Mouse (Mus musculus) liver, embryonic 13.5 days (tissue): Measurements from ENCODE around the gene Iqcd. TPM values are rescaled to one million over a fixed set of nuclear protein-coding genes. Genes with fewer than 3 reads are reported as not detected.

ENCODE experiments used
- ATAC-seq: fragments of 200-750 bp; cut with Nextera tagmentation; 2 replicates; pipeline ENCODE4 v1.8.0; 2017; ENCODE audit warnings: low read depth, mild to moderate bottlenecking, moderate number of reproducible peaks, moderate library complexity
- DNase-seq: peaks from one replicate; pipeline ENCODE4 v3.0.0; 2022
- H3K27ac ChIP-seq: fragments of 300-500 bp; sonication (generic); 2 replicates; pipeline ENCODE4 v1.5.1; 2015; ENCODE audit warnings: moderate library complexity, mild to moderate bottlenecking, inconsistent platforms
- H3K27me3 ChIP-seq: fragments of 300-500 bp; sonication (generic); 2 replicates; pipeline ENCODE4 v1.6.1; 2015; ENCODE audit warnings: mild to moderate bottlenecking, inconsistent platforms
- H3K36me3 ChIP-seq: fragments of 300-500 bp; sonication (generic); 2 replicates; pipeline ENCODE4 v1.6.1; 2015; ENCODE audit warnings: mild to moderate bottlenecking, inconsistent platforms
- H3K4me1 ChIP-seq: fragments of 300-500 bp; sonication (generic); replicated peaks from 2 replicates; pipeline ENCODE4 v1.6.1; 2015; ENCODE audit warnings: inconsistent platforms
- H3K4me2 ChIP-seq: fragments of 300-500 bp; sonication (generic); 2 replicates; pipeline ENCODE4 v1.6.1; 2015; ENCODE audit warnings: inconsistent platforms, mild to moderate bottlenecking, moderate library complexity
- H3K4me3 ChIP-seq: fragments of 300-500 bp; sonication (generic); replicated peaks from 2 replicates; pipeline ENCODE4 v1.5.1; 2015; ENCODE audit warnings: mild to moderate bottlenecking, inconsistent platforms
- H3K9ac ChIP-seq: fragments of 300-500 bp; sonication (generic); 2 replicates; pipeline ENCODE4 v1.6.1; 2015; ENCODE audit warnings: mild to moderate bottlenecking, inconsistent platforms
- H3K9me3 ChIP-seq: fragments of 300-500 bp; sonication (generic); replicated peaks from 2 replicates; pipeline ENCODE4 v1.6.1; 2016; ENCODE audit warnings: inconsistent platforms
- WGBS: fragments of 180-500 bp; shearing (Covaris S2); methylation state at CpG from one replicate; pipeline ENCODE4 v1.1.7; 2015; ENCODE audit not compliant: insufficient replicate concordance; 5-methylcytosine and 5-hydroxymethylcytosine counted together
- polyA plus RNA-seq: library from polyadenylated mRNA; unstranded; fragments of >200 nt; fragmentation: Nextera tagmentation; extraction: Ambion mirVana; gene quantifications from 2 replicates; pipeline ENCODE4 v1.2.1, GENCODE M21; 2015

Gene Iqcd
- polyA plus RNA-seq, 1 experiment from 2014 or later, result 1.9 TPM

DNA sequence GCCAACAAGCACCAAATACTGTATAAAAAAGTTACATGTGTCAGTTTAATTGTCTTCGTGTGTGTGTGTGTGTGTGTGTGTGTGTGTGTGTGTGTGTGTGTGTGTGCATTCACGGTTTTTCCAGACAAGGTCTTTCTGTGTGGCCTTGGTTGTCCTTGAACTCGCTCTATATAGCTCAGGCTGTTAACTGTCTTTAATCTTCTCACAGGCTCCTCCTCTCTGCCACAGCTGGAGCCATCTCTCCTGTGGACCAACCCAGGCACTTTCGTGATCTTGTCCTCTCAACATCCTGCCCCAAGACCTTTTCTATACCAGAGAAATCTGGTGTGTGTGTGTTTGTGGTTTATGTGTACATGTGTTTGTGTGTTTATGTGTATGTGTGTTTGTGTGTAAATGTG, 24.9 kb upstream of the Iqcd start:
- 39% methylated on average over 4 of the region's 4 CpGs for WGBS
- no peak overlapping the region for H3K4me3 ChIP-seq
- peaks cover 95% of the 10 kb centered on the region for H3K4me1 ChIP-seq
- H3K9ac ChIP-seq, result no peak overlapping the region
- DNase-seq (no peak), ATAC-seq (no peak)
- H3K27me3 ChIP-seq, result no peaks in the 10 kb centered on the region
- peaks cover 7% of the 10 kb centered on the region for H3K36me3 ChIP-seq
- H3K4me2 ChIP-seq, result no peak overlapping the region
- H3K27ac ChIP-seq, result no peak overlapping the region
- H3K9me3 ChIP-seq, result no peaks in the 10 kb centered on the region

- peak overlapping the region; percentile 47 for H3K27ac ChIP-seq
- DNase-seq (no peak), ATAC-seq (0 out of 2 replicates have a peak, but pooled peaks have one; percentile 18)
- WGBS, result 68% methylated on average over 15 of the region's 15 CpGs
- no peak overlapping the region for H3K4me3 ChIP-seq
- peaks cover 95% of the 10 kb centered on the region for H3K4me1 ChIP-seq
- no peak overlapping the region for H3K9ac ChIP-seq
- H3K9me3 ChIP-seq, result no peaks in the 10 kb centered on the region
- H3K4me2 ChIP-seq, result no peak overlapping the region
- no peaks in the 10 kb centered on the region for H3K27me3 ChIP-seq
- peaks cover 14% of the 10 kb centered on the region for H3K36me3 ChIP-seq
Observed at GRCm38 (mm10) chr5:120565171-120565905, 23.5 kb upstream of the Iqcd start.

- Histone ChIP-seq H3K4me2 (no peak overlapping the region), H3K9ac (no peak overlapping the region), H3K27me3 (no peaks in the 10 kb centered on the region), H3K4me3 (no peak overlapping the region), H3K36me3 (peaks cover 17% of the 10 kb centered on the region), H3K4me1 (peaks cover 95% of the 10 kb centered on the region), H3K9me3 (no peaks in the 10 kb centered on the region), H3K27ac (peak overlapping the region; percentile 47; the same call in 1 of the 2 replicates)
- DNase-seq, result no peak
- 87% methylated on average over 5 of the region's 5 CpGs for WGBS
- no peak for ATAC-seq
Observed at GRCm38 (mm10) chr5:120566101-120566500, 22.7 kb upstream of the Iqcd start.

DNA sequence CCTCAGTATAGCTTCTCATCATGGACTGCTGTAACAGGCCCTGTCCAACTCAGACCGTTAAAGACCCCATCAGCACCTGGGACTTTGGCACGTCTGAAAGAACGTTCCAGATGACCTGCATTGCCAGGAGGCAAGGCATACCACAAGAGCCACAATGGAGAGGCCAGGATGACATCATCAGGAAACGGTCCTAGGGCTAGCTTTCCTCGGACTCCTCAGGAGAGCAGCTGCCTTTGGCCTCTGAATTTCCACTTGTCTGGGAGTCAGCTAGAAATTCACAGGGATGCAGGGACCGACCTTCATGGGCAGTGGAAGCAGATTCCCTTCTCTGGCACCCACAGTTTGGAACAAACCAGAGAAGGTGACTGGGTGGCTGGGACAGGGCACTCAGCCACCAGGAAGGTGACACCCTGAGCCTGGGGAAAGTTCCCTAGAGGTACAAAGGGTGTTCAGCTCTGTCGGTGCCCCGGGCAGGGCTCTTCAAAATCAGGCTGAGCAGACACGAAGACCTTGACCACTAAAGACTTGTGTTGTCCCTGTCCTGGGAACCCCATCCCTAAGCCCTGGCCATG, 22.0 kb upstream of the Iqcd start:
- Histone ChIP-seq H3K4me1 (peaks cover 98% of the 10 kb centered on the region), H3K27ac (peak overlapping the region; percentile 1; the same call in 1 of the 2 replicates), H3K4me3 (no peak overlapping the region), H3K9ac (no peak overlapping the region), H3K9me3 (no peaks in the 10 kb centered on the region), H3K36me3 (peaks cover 17% of the 10 kb centered on the region), H3K27me3 (no peaks in the 10 kb centered on the region), H3K4me2 (no peak overlapping the region)
- WGBS, result 69% methylated on average over 9 of the region's 9 CpGs
- no peak for ATAC-seq
- no peak for DNase-seq

DNA sequence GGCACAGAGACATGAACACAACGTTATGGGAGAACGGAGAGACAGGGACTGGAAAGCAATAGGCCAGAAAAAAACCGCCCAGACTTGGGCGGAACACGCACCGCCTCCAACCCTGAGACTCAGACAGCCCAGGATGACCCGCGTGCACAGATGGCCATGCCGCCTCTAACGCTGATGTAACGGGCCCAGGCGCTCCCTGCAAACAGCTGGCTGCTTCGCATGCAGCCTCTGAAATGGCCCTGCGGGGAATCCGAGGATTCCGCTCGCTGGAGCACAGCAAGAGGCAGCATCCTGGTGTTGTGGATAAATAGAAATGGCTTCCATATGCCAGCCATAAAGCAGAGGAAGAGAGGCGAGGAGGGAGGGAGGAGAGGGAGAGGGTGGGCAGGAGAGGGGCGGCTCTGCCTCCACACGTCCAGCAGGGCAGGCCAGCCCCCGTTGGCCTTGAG, 21.5 kb upstream of the Iqcd start:
- ATAC-seq, result 0 out of 2 replicates have a peak, but pooled peaks have one; percentile 5
- WGBS, result 63% methylated on average over 21 of the region's 21 CpGs

DNA sequence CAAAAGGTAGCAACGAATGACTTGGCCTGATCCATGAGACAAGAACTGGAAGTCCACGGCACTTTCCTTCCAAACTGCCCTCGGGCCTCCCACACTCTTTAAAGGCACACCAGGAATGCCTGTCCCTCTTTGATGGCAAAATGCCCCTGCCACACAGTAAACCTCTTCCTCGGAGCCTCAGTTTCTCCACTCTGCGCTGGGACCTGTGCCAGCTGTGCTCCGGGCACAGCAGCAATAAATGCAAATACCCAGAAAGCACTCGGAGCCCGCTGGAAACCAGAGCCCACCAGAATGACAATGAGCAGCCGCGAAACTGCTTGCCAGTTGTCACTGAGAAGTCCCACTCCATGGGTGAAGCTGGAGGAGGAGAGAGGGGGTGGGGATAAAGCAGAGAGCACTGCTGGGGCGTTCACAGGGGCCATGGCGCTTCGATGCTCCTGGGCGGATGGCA, 21.0 kb upstream of the Iqcd start:
- 80% methylated on average over 14 of the region's 14 CpGs for WGBS
- DNase-seq (no peak), ATAC-seq (no peak)
- H3K4me2 ChIP-seq, result no peak overlapping the region
- H3K9me3 ChIP-seq, result no peaks in the 10 kb centered on the region
- no peaks in the 10 kb centered on the region for H3K27me3 ChIP-seq
- no peak overlapping the region for H3K27ac ChIP-seq
- H3K4me3 ChIP-seq, result no peak overlapping the region
- H3K9ac ChIP-seq, result no peak overlapping the region
- peaks cover 17% of the 10 kb centered on the region for H3K36me3 ChIP-seq
- H3K4me1 ChIP-seq, result peaks cover 88% of the 10 kb centered on the region

More for the DNA sequence above, 21.5 kb upstream of the Iqcd start:
- H3K9ac ChIP-seq, result no peak overlapping the region
- H3K27me3 ChIP-seq, result no peaks in the 10 kb centered on the region
- no peak overlapping the region for H3K4me3 ChIP-seq
- H3K9me3 ChIP-seq, result no peaks in the 10 kb centered on the region
- peak overlapping the region; percentile 1; the same call in 1 of the 2 replicates for H3K27ac ChIP-seq
- H3K4me1 ChIP-seq, result peaks cover 93% of the 10 kb centered on the region
- DNase-seq, result no peak
- peaks cover 17% of the 10 kb centered on the region for H3K36me3 ChIP-seq
- no peak overlapping the region for H3K4me2 ChIP-seq

DNA sequence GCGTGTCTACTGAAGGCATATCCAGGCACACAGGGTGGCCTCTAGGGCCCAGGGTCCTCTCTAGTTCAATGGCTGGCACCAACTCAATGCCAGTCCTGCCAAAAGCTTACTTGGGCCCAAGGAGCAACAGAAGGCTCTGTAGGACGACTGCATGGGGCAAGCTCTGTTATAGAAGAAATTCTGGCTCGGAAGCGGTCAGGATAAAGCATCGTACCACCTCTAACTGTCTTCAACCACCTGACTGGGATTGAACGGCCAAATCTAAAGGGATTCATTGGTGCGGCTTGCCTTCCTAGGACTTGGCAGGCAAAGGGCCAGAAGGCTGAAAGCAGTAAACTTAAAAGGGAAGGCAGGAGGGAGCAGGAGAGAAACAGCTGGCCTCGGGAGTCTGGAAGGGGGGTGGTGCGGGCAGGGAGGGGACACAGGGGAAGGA, 20.5 kb upstream of the Iqcd start:
- Histone ChIP-seq H3K27me3 (no peaks in the 10 kb centered on the region), H3K36me3 (peaks cover 21% of the 10 kb centered on the region)
- no peak for DNase-seq

DNA sequence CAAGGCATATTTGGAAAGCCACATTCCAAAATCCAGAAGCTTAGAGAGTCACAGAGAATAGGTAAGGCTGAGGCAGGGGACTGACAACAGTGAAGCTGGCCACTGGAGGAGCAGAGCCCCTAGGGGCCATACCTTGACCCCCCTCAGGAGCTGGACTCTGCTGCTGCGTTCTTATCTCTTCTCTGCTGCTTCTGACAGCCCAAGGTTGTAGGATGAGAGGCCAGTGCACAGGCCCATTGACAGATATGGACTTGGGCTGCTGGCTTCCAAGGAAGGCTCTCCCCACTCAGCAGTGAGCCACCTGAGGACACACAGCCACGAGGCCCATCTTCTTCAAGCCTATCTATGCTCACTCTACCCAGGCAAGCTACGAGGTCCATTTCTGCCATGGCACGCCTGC, 19.9 kb upstream of the Iqcd start:
- H3K27me3 ChIP-seq, result no peaks in the 10 kb centered on the region
- H3K27ac ChIP-seq, result no peak overlapping the region
- H3K9ac ChIP-seq, result no peak overlapping the region
- H3K4me1 ChIP-seq, result peaks cover 79% of the 10 kb centered on the region
- H3K4me3 ChIP-seq, result no peak overlapping the region
- no peak overlapping the region for H3K4me2 ChIP-seq
- WGBS, result 54% methylated on average over 4 of the region's 4 CpGs
- peaks cover 21% of the 10 kb centered on the region for H3K36me3 ChIP-seq
- no peak for DNase-seq
- no peak for ATAC-seq
- no peaks in the 10 kb centered on the region for H3K9me3 ChIP-seq

More for the DNA sequence above, 20.5 kb upstream of the Iqcd start:
- H3K4me3 ChIP-seq, result no peak overlapping the region
- H3K4me1 ChIP-seq, result peaks cover 83% of the 10 kb centered on the region
- no peaks in the 10 kb centered on the region for H3K9me3 ChIP-seq
- H3K9ac ChIP-seq, result no peak overlapping the region
- H3K4me2 ChIP-seq, result no peak overlapping the region
- H3K27ac ChIP-seq, result no peak overlapping the region
- no peak for ATAC-seq
- WGBS, result 79% methylated on average over 9 of the region's 9 CpGs

DNA sequence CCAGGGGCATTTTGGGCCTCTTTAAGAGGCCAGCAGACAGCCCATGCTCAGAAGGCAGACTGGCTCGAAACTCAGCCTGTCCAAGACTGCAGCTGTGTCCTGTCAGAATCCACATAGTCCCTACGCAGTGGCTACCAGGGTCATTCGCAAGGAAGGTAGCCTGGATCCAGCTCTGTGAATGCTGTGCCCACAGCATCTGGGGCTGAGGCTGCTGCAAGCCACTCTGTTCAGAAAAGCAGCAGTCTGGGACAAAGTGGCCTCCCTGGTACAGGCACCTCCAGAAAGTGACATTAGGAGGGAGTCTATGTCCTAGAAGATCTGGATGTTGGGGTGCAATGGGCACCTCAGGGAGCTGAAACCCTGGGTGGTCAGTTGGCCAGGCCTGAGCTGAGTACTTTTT, 19.0 kb upstream of the Iqcd start:
- H3K9ac ChIP-seq, result no peak overlapping the region
- H3K36me3 ChIP-seq, result peaks cover 28% of the 10 kb centered on the region
- ATAC-seq, result no peak
- peaks cover 76% of the 10 kb centered on the region for H3K4me1 ChIP-seq
- no peak overlapping the region for H3K4me2 ChIP-seq
- WGBS, result 93% methylated on average over 3 of the region's 3 CpGs
- H3K27ac ChIP-seq, result no peak overlapping the region
- no peaks in the 10 kb centered on the region for H3K27me3 ChIP-seq
- no peak overlapping the region for H3K4me3 ChIP-seq
- no peaks in the 10 kb centered on the region for H3K9me3 ChIP-seq
- no peak for DNase-seq

DNA sequence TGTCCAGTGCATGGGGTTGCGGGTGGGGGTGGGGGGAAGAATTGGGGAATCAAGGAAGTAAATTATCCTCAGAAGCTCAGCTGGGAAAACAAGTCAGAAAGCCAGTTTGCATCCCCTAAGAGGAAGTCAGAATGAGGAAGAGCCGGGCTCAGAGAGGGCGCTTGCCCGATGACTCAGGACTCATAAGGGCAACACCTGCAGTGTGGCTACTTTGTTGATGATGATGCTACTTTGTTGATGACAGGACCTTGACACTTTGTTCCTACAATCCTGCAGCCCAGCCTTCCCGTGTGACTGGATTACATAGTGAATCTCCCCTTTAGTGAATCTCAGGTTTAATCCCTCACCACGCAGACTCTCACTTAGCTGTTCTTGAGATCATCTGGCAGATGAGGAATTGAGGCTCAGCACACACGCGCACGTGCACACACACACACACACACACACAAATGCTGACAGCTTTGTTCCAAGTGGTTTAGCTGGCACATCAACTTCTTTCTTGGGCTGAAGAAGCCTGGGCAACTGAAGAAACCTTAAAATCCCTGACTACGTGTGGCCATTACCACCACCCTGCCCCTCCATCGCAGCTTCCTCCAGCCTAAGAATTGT, 18.4 kb upstream of the Iqcd start:
- no peak overlapping the region for H3K9ac ChIP-seq
- H3K36me3 ChIP-seq, result peaks cover 31% of the 10 kb centered on the region
- no peak for DNase-seq
- no peaks in the 10 kb centered on the region for H3K27me3 ChIP-seq
- no peak for ATAC-seq
- H3K4me3 ChIP-seq, result no peak overlapping the region
- H3K27ac ChIP-seq, result no peak overlapping the region
- no peak overlapping the region for H3K4me2 ChIP-seq
- H3K9me3 ChIP-seq, result no peaks in the 10 kb centered on the region
- peaks cover 76% of the 10 kb centered on the region for H3K4me1 ChIP-seq
- WGBS, result 74% methylated on average over 11 of the region's 11 CpGs

GRCm38 (mm10) chr5:120571056-120571740, 17.6 kb upstream of the Iqcd start:
- Histone ChIP-seq H3K4me2 (no peak overlapping the region), H3K9ac (no peak overlapping the region), H3K27me3 (no peaks in the 10 kb centered on the region), H3K4me3 (no peak overlapping the region), H3K9me3 (no peaks in the 10 kb centered on the region), H3K36me3 (peaks cover 31% of the 10 kb centered on the region; the same call in 1 of the 2 replicates), H3K27ac (no peak overlapping the region; the same call in 1 of the 2 replicates), H3K4me1 (peaks cover 75% of the 10 kb centered on the region)
- 84% methylated on average over 14 of the region's 14 CpGs for WGBS
- ATAC-seq (no peak), DNase-seq (no peak)
